8 mouse cellular contexts compared by ENCODE assay signal in the genomic region with DNA sequence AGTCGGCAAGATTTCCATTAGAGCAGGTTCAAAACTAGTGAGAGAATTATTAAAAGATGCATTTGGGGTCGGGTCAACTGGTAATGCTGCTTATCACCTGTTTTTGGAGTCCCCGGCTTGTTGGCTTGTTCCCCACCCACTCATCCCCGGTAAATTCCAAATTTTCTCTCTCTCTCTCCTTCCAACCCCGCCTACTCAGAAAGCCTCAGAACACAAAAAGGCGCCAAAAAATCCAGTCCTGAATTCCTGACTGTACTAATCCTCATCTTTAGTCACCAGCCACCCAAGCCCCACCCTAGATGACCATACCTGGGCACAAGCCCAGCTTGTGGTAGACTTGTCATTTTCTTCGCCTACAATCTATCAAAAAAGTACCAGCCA. TPM values are rescaled to one million over a fixed set of nuclear protein-coding genes. Genes with fewer than 3 reads are reported as not detected.
DNase-seq lines count a peak whose midpoint lies in the region; ATAC-seq and TF ChIP-seq lines count a peak whose summit lies in the region.

No protein-coding gene starts in this region.

- H3K4me1 ChIP-seq in MEL (ENCODE audit: control insufficient read depth in 1 of 2, insufficient read depth in 2 of 2, low read length in 2 of 2) = peaks cover 3 to 17% of the 10 kb centered on the region in 2 experiments
- peaks cover 22% of the 10 kb centered on the region for H3K4me1 ChIP-seq in embryonic facial prominence, embryonic 13.5 days
- peaks cover 6% of the 10 kb centered on the region; the same call in 1 of the 2 replicates for H3K4me1 ChIP-seq in hindbrain, postnatal 0 days (ENCODE audit: insufficient read depth, low read length)
- peaks cover 17% of the 10 kb centered on the region for H3K4me1 ChIP-seq in midbrain, embryonic 11.5 days (ENCODE audit: control insufficient read depth, insufficient read depth, low read length)

- 6% methylated on average over 7 of the region's 7 CpGs for WGBS in embryonic facial prominence, embryonic 13.5 days
- 6% methylated on average over 7 of the region's 7 CpGs for WGBS in hindbrain, postnatal 0 days
- 8% methylated on average over 7 of the region's 7 CpGs for WGBS in midbrain, embryonic 11.5 days

- H3K27ac ChIP-seq in layer of hippocampus, adult 2 months = peak overlapping the region; percentile 95
- peak overlapping the region; percentile 94 for H3K27ac ChIP-seq in MEL (ENCODE audit: control insufficient read depth, low read depth, low read length)
- H3K27ac ChIP-seq in embryonic facial prominence, embryonic 13.5 days = peak overlapping the region; percentile 99
- peak overlapping the region; percentile 99 for H3K27ac ChIP-seq in hindbrain, postnatal 0 days
- H3K27ac ChIP-seq in midbrain, embryonic 11.5 days (ENCODE audit: low read depth, low read length) = peak overlapping the region; percentile 98

- no peak for TF ChIP-seq EP300 in MEL (IDR thresholded peaks at IDR 0.05; ENCODE audit: low read depth in 1 of 2, low read length in 2 of 2)

- peak overlapping the region; percentile 90 for H3K9ac ChIP-seq in MEL (ENCODE audit: control insufficient read depth, low read depth, low read length, poor library complexity, severe bottlenecking)
- peak overlapping the region; percentile 86 for H3K9ac ChIP-seq in embryonic facial prominence, embryonic 13.5 days
- H3K9ac ChIP-seq in hindbrain, postnatal 0 days (replicated peaks; ENCODE audit: low read length) = peak overlapping the region; percentile 99
- peak overlapping the region; percentile 93 for H3K9ac ChIP-seq in midbrain, embryonic 11.5 days (ENCODE audit: low read length)

- no peak; a peak in 1 of 4 replicates for TF ChIP-seq POLR2A in MEL (IDR thresholded peaks at IDR 0.05; ENCODE audit: control insufficient read depth in 1 of 2, insufficient read depth in 1 of 2, low read depth in 1 of 2, low read length in 2 of 2, poor library complexity in 1 of 2)

- H3K36me3 ChIP-seq in MEL (ENCODE audit: control insufficient read depth in 1 of 2, insufficient read depth in 2 of 2, low read length in 2 of 2) = peaks cover 4 to 24% of the 10 kb centered on the region in 2 experiments
- H3K36me3 ChIP-seq in embryonic facial prominence, embryonic 13.5 days = no peaks in the 10 kb centered on the region; the same call in 1 of the 2 replicates
- no peaks in the 10 kb centered on the region for H3K36me3 ChIP-seq in hindbrain, postnatal 0 days (ENCODE audit: insufficient read depth, low read length)
- no peaks in the 10 kb centered on the region for H3K36me3 ChIP-seq in midbrain, embryonic 11.5 days (ENCODE audit: control insufficient read depth, insufficient read depth, low read length)

- H3K4me2 ChIP-seq in embryonic facial prominence, embryonic 13.5 days = peak overlapping the region; percentile 63
- H3K4me2 ChIP-seq in hindbrain, postnatal 0 days (ENCODE audit: low read depth, low read length) = peak overlapping the region; percentile 84
- peak overlapping the region; percentile 78 for H3K4me2 ChIP-seq in midbrain, embryonic 11.5 days

- DNase-seq in layer of hippocampus, adult 2 months (ENCODE audit: low spot score in 2 of 2) = peak in 1 of 2 experiments; percentile 17
- DNase-seq in layer of hippocampus, postnatal 25 days (ENCODE audit: extremely low spot score in 1 of 2, low spot score in 1 of 2) = no peak
- DNase-seq in MEL (ENCODE audit: low read depth, low spot score) = peak; percentile 61
- DNase-seq in hindbrain, postnatal 0 days (ENCODE audit: low spot score) = no peak
- DNase-seq in midbrain, embryonic 11.5 days (ENCODE audit: low spot score, missing footprints) = no peak
- no peak for DNase-seq in layer of hippocampus, adult 11-12 months (ENCODE audit: low spot score)
- DNase-seq in spleen, postnatal 36 days (ENCODE audit: low spot score in 2 of 2) = no peak

- no peaks in the 10 kb centered on the region for H3K9me3 ChIP-seq in MEL (replicated peaks; ENCODE audit: insufficient read depth, low read length)
- H3K9me3 ChIP-seq in embryonic facial prominence, embryonic 13.5 days = no peaks in the 10 kb centered on the region
- H3K9me3 ChIP-seq in hindbrain, postnatal 0 days (ENCODE audit: low read length) = no peaks in the 10 kb centered on the region
- no peaks in the 10 kb centered on the region for H3K9me3 ChIP-seq in midbrain, embryonic 11.5 days (ENCODE audit: control insufficient read depth, low read length)

- no peak for ATAC-seq in embryonic facial prominence, embryonic 13.5 days (ENCODE audit: insufficient number of reproducible peaks, insufficient read depth, low FRiP score, low TSS enrichment, low read depth)
- ATAC-seq in hindbrain, postnatal 0 days = no peak
- ATAC-seq in midbrain, embryonic 11.5 days (ENCODE audit: low FRiP score) = no peak

- no peak for TF ChIP-seq CTCF in layer of hippocampus, adult 2 months (conservative IDR thresholded peaks at IDR 0.05)
- no peak for TF ChIP-seq CTCF in MEL (IDR thresholded peaks at IDR 0.05 in 2 of 3, conservative IDR thresholded peaks at IDR 0.05 in 1 of 3; ENCODE audit: control insufficient read depth in 1 of 3, insufficient read depth in 1 of 3, low read depth in 2 of 3, low read length in 3 of 3, poor library complexity in 1 of 3, severe bottlenecking in 1 of 3)
- no peak for TF ChIP-seq CTCF in hindbrain, postnatal 0 days (IDR thresholded peaks at IDR 0.05; ENCODE audit: low read depth)

- peaks cover 40% of the 10 kb centered on the region for H3K79me2 ChIP-seq in MEL (ENCODE audit: control insufficient read depth, insufficient read depth, low read length, poor library complexity)

- no peaks in the 10 kb centered on the region for H3K27me3 ChIP-seq in MEL (ENCODE audit: control insufficient read depth in 1 of 2, insufficient read depth in 2 of 2, low read length in 2 of 2)
- H3K27me3 ChIP-seq in embryonic facial prominence, embryonic 13.5 days = no peaks in the 10 kb centered on the region
- H3K27me3 ChIP-seq in hindbrain, postnatal 0 days (ENCODE audit: insufficient read depth, low read length) = no peaks in the 10 kb centered on the region
- H3K27me3 ChIP-seq in midbrain, embryonic 11.5 days (ENCODE audit: control insufficient read depth, insufficient read depth, low read length) = no peaks in the 10 kb centered on the region

- TF ChIP-seq RAD21 in MEL (IDR thresholded peaks at IDR 0.05; ENCODE audit: low read depth, low read length) = no peak

- H3K4me3 ChIP-seq in layer of hippocampus, adult 2 months = peak overlapping the region; percentile 85
- peak overlapping the region; percentile 80 to 84 for H3K4me3 ChIP-seq in MEL (ENCODE audit: control insufficient read depth in 1 of 2, insufficient read depth in 1 of 2, low read depth in 2 of 2, low read length in 2 of 2)
- peak overlapping the region; percentile 100 for H3K4me3 ChIP-seq in embryonic facial prominence, embryonic 13.5 days
- H3K4me3 ChIP-seq in hindbrain, postnatal 0 days (ENCODE audit: low read length) = peak overlapping the region; percentile 97
- H3K4me3 ChIP-seq in midbrain, embryonic 11.5 days (ENCODE audit: low read depth, low read length) = peak overlapping the region; percentile 100

TF ChIP-seq in MEL, 35 proteins besides CTCF, POLR2A, EP300 and RAD21:
- TF ChIP-seq MAFK (IDR thresholded peaks at IDR 0.05; ENCODE audit: borderline replicate concordance, low read depth, low read length) (no peak), TBP (IDR thresholded peaks at IDR 0.05; ENCODE audit: low read depth, low read length) (0 out of 2 replicates have a peak, but pooled peaks have one; percentile 2), CHD1 (IDR thresholded peaks at IDR 0.05; ENCODE audit: low read depth, low read length) (peak; percentile 81; the same call in 1 of the 2 replicates)

RNA-seq across cellular contexts. Expression of gene Khdrbs1, which starts 0.9 kb away (rescaled TPM):
- 10 to 100 TPM; 87.4 to 92.5 TPM for total RNA-seq in layer of hippocampus, adult 2 months (2021)
- total RNA-seq in layer of hippocampus, postnatal 25 days (2021) = 10 to 100 TPM; 90.0 to 91.4 TPM
- 56.5 and 63.2 TPM in 2 replicates for total RNA-seq in MEL (2012; rRNA removed)
- 100 to 1,000 TPM in 1 of 2 experiments, 10 to 100 TPM in 1; 77.6 to 141 TPM for polyA plus RNA-seq in MEL (2012; ENCODE audit: insufficient read depth in 1 of 2, insufficient read length in 2 of 2, low read depth in 1 of 2, low replicate concordance in 2 of 2, missing spikeins in 1 of 2)
- 143 and 152 TPM in 2 replicates for polyA plus RNA-seq in embryonic facial prominence, embryonic 13.5 days (2015; fragmentation: Nextera tagmentation; extraction: Ambion mirVana)
- 75.1 and 86.2 TPM in 2 replicates for total RNA-seq in hindbrain, postnatal 0 days (2014; rRNA removed)
- 85.7 and 86.5 TPM in 2 replicates for polyA plus RNA-seq in hindbrain, postnatal 0 days (2015; fragmentation: Nextera tagmentation; extraction: Ambion mirVana)
- 189 and 190 TPM in 2 replicates for polyA plus RNA-seq in midbrain, embryonic 11.5 days (2014; fragmentation: Nextera tagmentation; extraction: Ambion mirVana)

RNA-seq across cellular contexts. Expression of gene Tmem39b, which starts 46.4 kb away (rescaled TPM):
- 10 to 100 TPM; 14.6 TPM for total RNA-seq in layer of hippocampus, adult 2 months (2021)
- total RNA-seq in layer of hippocampus, postnatal 25 days (2021) = 10 to 100 TPM; 12.5 to 18.6 TPM
- 12.2 and 14.7 TPM in 2 replicates for total RNA-seq in MEL (2012; rRNA removed)
- polyA plus RNA-seq in MEL (2012; ENCODE audit: insufficient read depth in 1 of 2, insufficient read length in 2 of 2, low read depth in 1 of 2, low replicate concordance in 2 of 2, missing spikeins in 1 of 2) = 10 to 100 TPM; 55.2 to 81.0 TPM
- 14.8 and 18.5 TPM in 2 replicates for polyA plus RNA-seq in embryonic facial prominence, embryonic 13.5 days (2015; fragmentation: Nextera tagmentation; extraction: Ambion mirVana)
- 23.8 and 25.2 TPM in 2 replicates for total RNA-seq in hindbrain, postnatal 0 days (2014; rRNA removed)
- 10.5 and 12.1 TPM in 2 replicates for polyA plus RNA-seq in hindbrain, postnatal 0 days (2015; fragmentation: Nextera tagmentation; extraction: Ambion mirVana)
- polyA plus RNA-seq in midbrain, embryonic 11.5 days (2014; fragmentation: Nextera tagmentation; extraction: Ambion mirVana) = 35.6 and 36.3 TPM in 2 replicates
